Mouse (Mus musculus) cerebellum, adult 11 months (tissue): ENCODE results near the gene Gm11634.

Source experiments
- DNase-seq: peaks from one replicate; pipeline ENCODE4 v3.0.0; 2022

The Gm11634 gene

DNA sequence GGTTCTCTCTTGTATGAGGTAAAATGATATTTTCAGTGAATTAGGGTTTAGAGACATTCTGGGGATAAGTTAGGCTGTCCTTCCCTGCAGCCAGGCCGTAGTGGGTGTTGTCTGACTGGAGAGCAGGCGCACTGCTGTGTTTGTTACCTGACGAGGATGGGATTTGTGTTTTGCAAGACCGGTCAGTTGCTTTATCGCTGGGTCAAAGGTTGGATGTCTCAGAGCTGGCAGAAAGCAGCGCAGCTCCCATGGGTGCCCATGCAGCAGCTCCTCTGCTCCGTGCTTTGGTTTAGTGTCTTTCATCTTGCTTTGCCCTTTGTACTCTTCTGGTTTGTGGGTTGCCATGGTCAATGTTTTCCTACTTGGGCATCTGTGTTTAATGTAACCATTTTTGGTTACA lies 42.5 kb downstream of the Gm11634 start:
- DNase-seq, result no peak

DNA sequence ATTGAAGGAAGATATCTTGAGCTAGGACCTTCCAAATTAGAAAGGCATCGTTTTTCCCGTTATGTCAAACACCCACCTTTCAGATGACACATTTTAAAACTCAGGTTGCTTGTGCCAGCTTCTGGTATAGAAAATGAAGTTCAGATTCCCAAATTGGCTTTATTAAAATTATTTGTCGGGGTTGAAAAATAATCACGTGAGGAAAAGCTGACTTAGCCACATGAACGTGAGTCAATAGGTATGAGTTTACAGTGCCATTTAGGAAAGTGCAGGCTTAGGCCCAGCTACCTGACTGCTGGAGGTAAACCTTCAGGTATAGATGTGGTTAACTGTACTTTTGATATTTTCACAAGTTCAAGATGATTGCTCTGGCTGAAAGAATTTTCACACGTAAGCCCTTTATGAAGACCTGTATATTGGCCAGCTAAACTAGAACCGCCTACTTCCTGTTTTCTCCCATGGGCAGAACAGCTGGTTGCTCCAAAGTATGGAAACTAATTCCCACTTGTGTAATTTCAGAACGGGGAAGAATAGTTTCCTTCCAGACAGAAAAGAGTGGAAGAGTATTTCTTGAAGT lies 45.6 kb downstream of the Gm11634 start:
- DNase-seq, result no peak

DNA sequence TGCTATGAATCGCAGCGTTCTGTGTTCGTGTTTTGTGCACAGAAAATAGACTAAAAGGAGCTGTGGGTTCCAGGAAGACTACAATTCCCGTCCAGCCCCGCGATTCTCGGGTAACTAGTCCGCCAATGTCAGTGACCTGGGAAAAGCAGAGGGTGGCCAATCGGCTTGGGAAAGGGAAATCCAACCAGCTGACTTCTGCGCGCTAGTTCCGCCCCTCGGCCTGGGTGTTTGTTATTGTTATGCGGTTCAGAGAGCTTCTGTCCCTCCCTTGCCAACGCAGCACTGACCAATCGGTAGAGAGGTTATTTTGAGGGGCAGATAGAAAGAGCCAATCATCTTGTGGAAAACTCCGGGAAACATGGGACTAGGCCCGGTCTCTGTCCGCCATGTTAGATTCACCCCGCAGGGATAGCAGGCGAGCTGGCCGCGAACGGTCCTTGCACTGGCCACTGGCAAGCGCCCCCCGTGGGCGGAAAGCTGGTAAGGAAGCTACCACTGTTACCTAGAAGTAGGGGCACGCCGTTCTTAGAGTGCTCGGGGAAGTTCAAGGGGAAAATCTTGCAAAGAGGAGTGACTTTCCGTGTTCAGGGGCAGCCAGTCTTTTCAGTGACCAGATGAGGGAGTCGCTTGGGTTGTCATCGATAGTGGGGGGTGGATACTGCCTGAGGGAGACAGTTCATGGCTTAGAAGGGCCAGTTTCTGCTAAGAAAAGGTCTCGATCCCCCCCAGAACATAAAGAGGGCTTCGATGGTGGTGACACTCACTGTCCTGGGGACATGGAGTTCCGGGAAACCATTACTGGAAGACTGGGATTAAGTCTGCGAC lies 46.4 kb downstream of the Gm11634 start:
- DNase-seq, result peak; percentile 97

DNA sequence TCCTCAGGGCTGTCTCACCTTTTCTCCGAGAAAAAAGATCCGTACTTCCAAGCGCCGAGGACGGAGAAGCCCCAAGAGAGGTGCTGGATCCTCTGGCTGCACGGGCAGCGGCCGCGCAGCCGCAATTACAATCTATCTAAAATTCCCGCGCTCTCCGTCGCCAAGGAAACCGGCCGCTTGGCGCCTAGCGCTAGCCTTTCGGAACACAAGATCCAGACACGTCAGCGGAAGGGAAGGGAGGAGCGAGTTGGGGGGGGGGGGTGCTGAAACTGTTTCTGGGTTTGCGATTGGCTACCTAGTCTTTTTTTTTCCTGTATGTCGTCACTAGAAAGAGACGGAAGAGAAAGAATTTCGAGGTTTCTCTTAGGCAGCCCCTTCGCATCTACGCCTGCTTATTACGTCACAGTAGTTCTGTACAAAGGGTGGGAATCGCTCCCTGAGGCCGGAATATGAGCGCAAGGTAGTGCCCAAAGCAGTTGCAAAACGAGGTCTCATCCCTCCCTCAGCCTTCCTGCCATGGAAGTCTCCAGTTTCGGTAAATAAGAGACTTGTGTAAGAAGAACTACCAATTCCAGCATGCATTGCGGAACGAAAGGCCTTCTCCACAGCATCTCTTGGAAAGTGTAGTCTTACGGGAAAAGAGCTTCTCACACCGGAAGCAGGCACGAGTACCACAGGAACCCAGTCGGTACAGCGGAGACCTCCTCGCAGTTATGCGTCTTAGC lies 47.1 kb downstream of the Gm11634 start, which contains the start of the genes Brca1 and Nbr1:
Gene Brca1 (minus strand): TSS at position 205 of the 725 bp plus-strand sequence.
Gene Nbr1 (plus strand): TSS at position 399 of the 725 bp plus-strand sequence.
- peak; percentile 83 for DNase-seq

DNA sequence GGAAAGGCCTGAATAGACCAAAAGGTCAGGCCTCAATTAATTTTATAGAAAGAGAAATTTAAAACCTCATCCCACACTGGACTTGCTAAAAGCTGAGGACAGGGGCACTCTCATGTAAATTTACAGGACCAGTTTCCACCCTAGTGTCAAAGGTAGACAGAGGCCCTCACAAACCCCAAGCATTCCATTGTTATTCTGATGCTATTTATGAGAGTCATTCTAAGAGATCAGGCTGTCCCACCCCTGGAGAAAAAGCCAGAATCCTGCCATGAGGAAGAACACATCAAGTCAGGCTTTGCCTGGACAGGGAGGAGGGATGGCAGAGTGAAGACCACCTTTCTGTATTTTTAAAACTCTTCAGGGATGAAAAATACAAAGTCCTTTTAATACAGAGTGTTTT lies 50.5 kb downstream of the Gm11634 start:
- DNase-seq, result no peak

DNA sequence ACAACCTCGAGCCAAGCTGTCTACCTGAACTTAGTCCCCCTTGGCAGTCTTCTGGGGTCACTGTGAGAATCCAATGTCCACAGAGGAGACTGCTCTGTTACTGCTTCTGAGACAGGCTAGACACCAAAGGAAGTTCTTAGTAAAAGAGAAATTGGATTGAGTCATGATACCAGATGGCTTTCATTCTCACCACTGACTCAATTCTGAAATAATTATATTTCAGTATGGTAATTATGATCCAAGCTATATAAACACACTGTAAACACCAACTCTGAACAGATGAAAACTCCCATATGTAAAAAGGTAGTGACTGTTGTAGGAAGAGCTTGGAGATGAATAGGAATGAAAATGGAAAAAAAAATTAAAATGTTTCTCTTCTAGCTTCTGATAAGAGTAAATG lies 54.9 kb downstream of the Gm11634 start:
- DNase-seq, result no peak
